Mouse (Mus musculus) lung, adult 2 months (tissue): ENCODE data around the gene Slc16a11.

Source experiments
- CTCF ChIP-seq: fragments of 200-500 bp; IDR thresholded peaks from 2 replicates; pipeline ENCODE4 v1.5.1; 2011; ENCODE audit warnings: mild to moderate bottlenecking, low read length, control low read depth; ENCODE audit not compliant: insufficient read depth
- POLR2A ChIP-seq: fragments of 200-500 bp; IDR thresholded peaks from 2 replicates; pipeline ENCODE4 v1.6.1; 2011; ENCODE audit warnings: low read depth, mild to moderate bottlenecking, control low read depth, low read length, borderline replicate concordance; ENCODE audit errors: extremely low read depth

DNA sequence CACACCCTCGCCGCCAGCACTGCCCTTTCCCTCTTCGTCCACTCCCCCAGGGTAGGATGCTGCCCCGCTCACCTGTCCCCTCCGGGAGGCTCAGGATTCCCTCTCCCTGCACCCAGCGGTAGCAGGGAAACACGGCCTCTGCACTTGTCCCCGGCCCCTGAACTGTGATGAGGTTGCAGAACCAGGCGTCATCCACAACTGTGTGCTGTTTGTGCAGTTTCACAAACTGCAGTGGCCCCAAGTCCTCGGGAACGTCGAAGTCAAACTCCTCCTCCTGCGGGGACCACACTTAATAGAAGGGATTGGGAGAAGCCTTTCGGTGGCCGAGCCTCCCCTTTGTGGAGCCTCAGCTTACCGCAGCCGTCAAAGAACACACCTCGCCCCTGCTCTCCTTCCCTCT lies 41.8 kb downstream of the Slc16a11 start:
- TF ChIP-seq POLR2A (no peak), CTCF (no peak)
